28 mouse cellular contexts compared by ENCODE assay signal in the genomic region with DNA sequence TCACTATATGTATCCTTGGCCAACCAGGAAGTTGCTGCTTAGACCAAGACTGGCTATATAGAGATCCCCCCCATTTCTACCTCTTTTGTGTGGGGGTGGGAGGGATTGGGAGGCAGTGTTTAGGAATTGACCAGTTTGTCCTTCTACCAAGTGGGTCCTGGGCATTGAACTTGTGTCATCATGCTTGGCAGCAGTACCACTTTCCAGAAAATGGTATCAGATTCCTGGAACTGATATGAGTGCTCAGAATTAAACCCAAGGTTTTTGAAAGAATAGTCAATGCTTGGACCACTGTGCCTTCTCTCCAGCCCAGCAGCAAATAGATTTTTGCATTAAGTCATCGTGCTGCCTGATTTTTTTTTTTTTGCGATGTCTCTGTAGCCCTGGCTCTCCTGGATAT. TPM values are rescaled to one million over a fixed set of nuclear protein-coding genes. Genes with fewer than 3 reads are reported as not detected.
"Had no signal": no experiment of that assay in that cellular context is flagged by ENCODE, and none has a peak within 500 bp of the region (broad histone marks: within the 10 kb centered on the region; RNA-seq: fewer than 3 reads in every experiment).

No protein-coding gene starts in this region.

- H3K27ac ChIP-seq: embryonic facial prominence, embryonic 10.5 days; embryonic facial prominence, embryonic 12.5 days; embryonic facial prominence, embryonic 13.5 days; embryonic facial prominence, embryonic 15.5 days; forebrain, embryonic 10.5 days; forebrain, embryonic 12.5 days; forebrain, embryonic 13.5 days; forebrain, embryonic 15.5 days; heart, adult 2 months had no signal

- H3K4me2 ChIP-seq: embryonic facial prominence, embryonic 12.5 days; embryonic facial prominence, embryonic 13.5 days; embryonic facial prominence, embryonic 15.5 days; forebrain, embryonic 12.5 days; forebrain, embryonic 13.5 days; forebrain, embryonic 15.5 days had no signal

- ATAC-seq: forebrain, embryonic 13.5 days; forebrain, embryonic 14.5 days; forebrain, embryonic 15.5 days; forebrain, embryonic 16.5 days; forebrain, postnatal 0 days had no signal

- H3K4me1 ChIP-seq: embryonic facial prominence, embryonic 10.5 days; embryonic facial prominence, embryonic 12.5 days; embryonic facial prominence, embryonic 13.5 days; embryonic facial prominence, embryonic 15.5 days; forebrain, embryonic 10.5 days; forebrain, embryonic 12.5 days; forebrain, embryonic 13.5 days had no signal

- DNase-seq: cerebellum, adult 9-10 months; cerebellum, adult 9-11 months; cerebellum, postnatal 10 days; cerebellum, postnatal 14 days; cerebellum, postnatal 25 days; cerebellum, postnatal 36 days; embryo, embryonic 11 days; forebrain, postnatal 0 days; gastrocnemius, adult 2 months; gastrocnemius, postnatal 10 days; gastrocnemius, postnatal 14 days; gastrocnemius, postnatal 25 days; gastrocnemius, postnatal 36 days; heart, adult 11 months; heart, adult 18-20 months; heart, adult 2 months had no signal

- H3K4me3 ChIP-seq: embryonic facial prominence, embryonic 10.5 days; embryonic facial prominence, embryonic 12.5 days; embryonic facial prominence, embryonic 13.5 days; embryonic facial prominence, embryonic 15.5 days; erythroblast, embryonic 14.5 days; forebrain, embryonic 10.5 days; forebrain, embryonic 12.5 days; forebrain, embryonic 13.5 days; forebrain, embryonic 15.5 days; gastrocnemius, adult 2 months; heart, adult 2 months had no signal

- H3K9ac ChIP-seq: embryonic facial prominence, embryonic 12.5 days; embryonic facial prominence, embryonic 13.5 days; embryonic facial prominence, embryonic 15.5 days; forebrain, embryonic 12.5 days; forebrain, embryonic 13.5 days; forebrain, embryonic 15.5 days; forebrain, postnatal 0 days had no signal

- H3K27me3 ChIP-seq: embryonic facial prominence, embryonic 12.5 days; embryonic facial prominence, embryonic 13.5 days; embryonic facial prominence, embryonic 15.5 days; forebrain, embryonic 12.5 days; forebrain, embryonic 13.5 days; forebrain, embryonic 15.5 days had no signal

- H3K9me3 ChIP-seq: embryonic facial prominence, embryonic 10.5 days; embryonic facial prominence, embryonic 12.5 days; embryonic facial prominence, embryonic 13.5 days; embryonic facial prominence, embryonic 15.5 days; forebrain, embryonic 10.5 days; forebrain, embryonic 12.5 days; forebrain, embryonic 13.5 days; forebrain, embryonic 15.5 days had no signal

RNA-seq across cellular contexts. Expression of a gene that starts 29.2 kb away (rescaled TPM):
- total RNA-seq: common myeloid progenitor, adult 5-6 weeks had no signal
- polyA plus RNA-seq: erythroblast, embryonic 14.5 days had no signal
